Mouse (Mus musculus): ENCODE data around the gene Antxr1.

- TF ChIP-seq POLR2A (IDR thresholded peaks at IDR 0.05; ENCODE audit: low read depth, low read length), result no peak
- TF ChIP-seq CTCF (IDR thresholded peaks at IDR 0.05; ENCODE audit: borderline replicate concordance, insufficient read depth, low read length), result no peak
These were observed 219.0 kb downstream of the Antxr1 start for GRCm38 (mm10) chr6:87116596-87116995.

Data from embryonic fibroblast, embryonic 13.5 days (primary cell).